Mouse (Mus musculus): ENCODE measurements at regions not wholly inside any gene's neighbourhood (a gene's known extent, or its start where the extent isn't known, plus 50 kb on each side); places are given as distances from the start of the nearest gene placed in this dataset.

DNA sequence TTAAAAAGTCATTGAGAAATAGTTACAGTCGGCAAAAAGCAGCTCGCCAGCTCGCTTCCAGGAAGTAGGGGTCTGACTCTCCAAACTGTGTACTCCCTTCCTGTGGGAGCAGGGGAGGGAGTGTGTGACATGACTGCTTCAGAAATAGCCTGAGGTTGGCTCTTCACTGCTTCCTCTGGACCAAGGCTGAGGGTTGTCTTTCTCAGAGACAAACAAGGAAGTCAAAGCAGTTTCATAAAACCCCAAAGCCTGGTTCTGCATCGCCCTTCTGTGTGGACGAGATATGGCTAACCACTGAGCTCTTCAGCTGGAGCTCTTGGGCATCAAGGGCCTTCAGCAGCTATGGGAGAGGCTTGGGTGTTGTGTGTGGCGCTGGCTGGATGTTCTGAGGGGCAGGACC lies 61.0 kb upstream of the Haao start:
- Histone ChIP-seq H3K4me3 (ENCODE audit: low read depth, low read length) (no peak overlapping the region), H3K9ac (ENCODE audit: low read depth, low read length) (no peak overlapping the region), H3K36me3 (ENCODE audit: control insufficient read depth, insufficient read depth, low read length) (no peaks in the 10 kb centered on the region), H3K27ac (ENCODE audit: low read depth, low read length) (no peak overlapping the region), H3K9me3 (ENCODE audit: control insufficient read depth, low read length) (no peaks in the 10 kb centered on the region), H3K27me3 (ENCODE audit: control insufficient read depth, insufficient read depth, low read length) (no peaks in the 10 kb centered on the region), H3K4me1 (replicated peaks; ENCODE audit: control insufficient read depth, insufficient read depth, low read length) (no peaks in the 10 kb centered on the region), H3K4me2 (replicated peaks; ENCODE audit: low read depth, low read length) (no peak overlapping the region)
- 88% methylated on average over 6 of the region's 6 CpGs for WGBS
- ATAC-seq (ENCODE audit: low FRiP score) (no peak), DNase-seq (ENCODE audit: low spot score) (no peak)

DNA sequence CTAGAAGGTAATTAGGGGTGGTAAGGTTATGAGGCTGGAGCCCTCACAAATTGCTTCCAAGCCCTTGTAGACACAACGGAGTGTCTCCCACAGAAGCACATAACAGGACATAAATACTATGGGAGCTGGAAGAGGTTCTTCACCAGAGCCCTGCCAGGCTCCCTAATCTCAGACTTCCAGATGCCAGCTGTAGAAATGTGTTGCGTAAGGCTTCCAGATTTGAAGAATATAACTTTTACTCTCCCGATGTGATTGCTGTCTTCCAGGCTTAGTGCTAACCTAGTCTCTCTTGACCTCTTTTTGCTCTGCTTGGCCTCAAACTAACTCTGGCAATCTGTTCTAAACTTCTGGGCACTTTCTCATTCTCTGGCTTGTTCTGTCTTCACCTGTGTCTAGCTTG lies 59.8 kb upstream of the Haao start:
- Histone ChIP-seq H3K4me2 (replicated peaks; ENCODE audit: low read depth, low read length) (no peak overlapping the region), H3K27ac (ENCODE audit: low read depth, low read length) (no peak overlapping the region), H3K4me3 (ENCODE audit: low read depth, low read length) (no peak overlapping the region), H3K9ac (ENCODE audit: low read depth, low read length) (no peak overlapping the region), H3K4me1 (replicated peaks; ENCODE audit: control insufficient read depth, insufficient read depth, low read length) (no peaks in the 10 kb centered on the region), H3K36me3 (ENCODE audit: control insufficient read depth, insufficient read depth, low read length) (no peaks in the 10 kb centered on the region), H3K27me3 (ENCODE audit: control insufficient read depth, insufficient read depth, low read length) (no peaks in the 10 kb centered on the region), H3K9me3 (ENCODE audit: control insufficient read depth, low read length) (no peaks in the 10 kb centered on the region)
- ATAC-seq (ENCODE audit: low FRiP score), result no peak
- no peak for DNase-seq (ENCODE audit: low spot score)
- WGBS, result 95% methylated on average over 3 of the region's 3 CpGs

DNA sequence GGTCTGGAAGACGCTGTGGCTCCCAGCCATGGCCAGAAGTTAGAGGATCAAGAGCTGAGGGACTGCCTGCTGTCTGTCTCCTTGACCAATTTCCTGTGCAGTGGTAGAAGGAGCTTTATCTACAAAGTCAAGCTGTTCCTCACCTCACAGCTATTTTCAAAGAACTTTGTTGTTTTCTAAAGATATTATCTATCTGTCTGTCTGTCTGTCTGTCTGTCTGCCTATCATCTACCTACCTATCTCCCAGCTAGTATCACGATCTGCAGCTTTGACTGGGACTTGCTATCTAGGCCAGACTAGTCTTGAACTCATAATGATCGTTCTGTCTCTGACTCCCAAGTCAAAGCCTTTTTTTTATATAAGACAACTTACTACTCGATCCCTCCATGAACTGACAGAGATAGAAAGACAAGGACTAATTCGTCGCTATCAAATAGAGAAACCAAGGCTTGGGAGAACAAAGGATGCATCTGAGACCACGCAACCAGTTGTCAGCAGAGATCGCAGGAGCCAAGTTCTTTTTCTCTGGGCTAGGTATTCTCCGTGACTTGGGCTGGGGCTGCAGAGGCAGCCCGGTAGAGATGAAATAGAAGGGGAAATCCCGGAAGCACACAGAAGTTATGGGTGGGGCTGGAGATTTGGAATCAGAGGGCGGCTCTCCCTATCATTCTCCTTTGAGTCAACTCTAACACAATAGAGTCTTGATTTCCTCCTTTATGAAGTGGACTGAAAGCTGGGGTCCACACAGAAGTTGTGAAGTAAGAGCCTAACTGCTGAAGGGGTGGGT lies 59.2 kb upstream of the Haao start:
- WGBS, result 88% methylated on average over 12 of the region's 12 CpGs
- H3K27ac ChIP-seq (ENCODE audit: low read depth, low read length), result no peak overlapping the region

DNA sequence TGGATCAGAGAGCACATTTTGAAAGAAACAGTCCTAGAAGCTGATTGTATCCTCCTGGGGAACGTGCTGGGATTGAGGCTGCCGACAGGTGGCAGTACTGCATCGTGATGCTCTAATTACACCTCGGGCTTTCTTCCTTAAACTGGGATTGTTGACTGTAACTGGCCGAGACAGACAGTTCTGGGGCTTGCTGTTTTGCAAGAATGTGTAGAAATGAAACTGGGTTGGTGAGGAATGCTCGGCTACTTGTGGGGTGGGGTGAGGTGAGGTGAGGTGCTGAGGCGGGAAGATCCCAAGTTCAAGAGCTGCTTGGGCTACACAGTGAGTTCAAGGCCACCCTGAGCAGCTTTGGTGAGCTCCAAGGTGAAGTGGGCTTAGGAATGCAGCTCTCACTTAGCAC lies 55.7 kb upstream of the Haao start:
- no peaks in the 10 kb centered on the region for H3K27me3 ChIP-seq (ENCODE audit: control insufficient read depth, insufficient read depth, low read length)
- H3K4me3 ChIP-seq (ENCODE audit: low read depth, low read length), result no peak overlapping the region
- H3K27ac ChIP-seq (ENCODE audit: low read depth, low read length), result no peak overlapping the region
- no peak overlapping the region for H3K9ac ChIP-seq (ENCODE audit: low read depth, low read length)
- H3K4me1 ChIP-seq (replicated peaks; ENCODE audit: control insufficient read depth, insufficient read depth, low read length), result no peaks in the 10 kb centered on the region
- ATAC-seq (ENCODE audit: low FRiP score) (peak; percentile 30; the same call in 1 of the 2 replicates), DNase-seq (ENCODE audit: low spot score) (peak; percentile 87)
- H3K9me3 ChIP-seq (ENCODE audit: control insufficient read depth, low read length), result no peaks in the 10 kb centered on the region
- no peaks in the 10 kb centered on the region for H3K36me3 ChIP-seq (ENCODE audit: control insufficient read depth, insufficient read depth, low read length)
- H3K4me2 ChIP-seq (replicated peaks; ENCODE audit: low read depth, low read length), result no peak overlapping the region
- 3% methylated on average over 7 of the region's 7 CpGs for WGBS

More for the DNA sequence above, 59.2 kb upstream of the Haao start:
- Histone ChIP-seq H3K27me3 (ENCODE audit: control insufficient read depth, insufficient read depth, low read length) (no peaks in the 10 kb centered on the region), H3K4me2 (replicated peaks; ENCODE audit: low read depth, low read length) (no peak overlapping the region), H3K9me3 (ENCODE audit: control insufficient read depth, low read length) (no peaks in the 10 kb centered on the region), H3K9ac (ENCODE audit: low read depth, low read length) (no peak overlapping the region), H3K36me3 (ENCODE audit: control insufficient read depth, insufficient read depth, low read length) (no peaks in the 10 kb centered on the region), H3K4me3 (ENCODE audit: low read depth, low read length) (no peak overlapping the region), H3K4me1 (replicated peaks; ENCODE audit: control insufficient read depth, insufficient read depth, low read length) (no peaks in the 10 kb centered on the region)
- DNase-seq (ENCODE audit: low spot score) (no peak), ATAC-seq (ENCODE audit: low FRiP score) (no peak)

GRCm38 (mm10) chr17:83902523-83902922 lies 54.8 kb upstream of the Haao start:
- Histone ChIP-seq H3K9me3 (ENCODE audit: control insufficient read depth, low read length) (no peaks in the 10 kb centered on the region), H3K4me2 (replicated peaks; ENCODE audit: low read depth, low read length) (no peak overlapping the region), H3K36me3 (ENCODE audit: control insufficient read depth, insufficient read depth, low read length) (no peaks in the 10 kb centered on the region), H3K27ac (ENCODE audit: low read depth, low read length) (no peak overlapping the region), H3K9ac (ENCODE audit: low read depth, low read length) (no peak overlapping the region), H3K27me3 (ENCODE audit: control insufficient read depth, insufficient read depth, low read length) (no peaks in the 10 kb centered on the region), H3K4me3 (ENCODE audit: low read depth, low read length) (no peak overlapping the region), H3K4me1 (replicated peaks; ENCODE audit: control insufficient read depth, insufficient read depth, low read length) (no peaks in the 10 kb centered on the region)
- ATAC-seq (ENCODE audit: low FRiP score), result no peak
- DNase-seq (ENCODE audit: low spot score), result no peak
- WGBS, result 75% methylated on average over 3 of the region's 3 CpGs

GRCm38 (mm10) chr17:83902091-83902490 lies 54.3 kb upstream of the Haao start:
- Histone ChIP-seq H3K9ac (ENCODE audit: low read depth, low read length) (no peak overlapping the region), H3K9me3 (ENCODE audit: control insufficient read depth, low read length) (no peaks in the 10 kb centered on the region), H3K4me3 (ENCODE audit: low read depth, low read length) (no peak overlapping the region), H3K4me2 (replicated peaks; ENCODE audit: low read depth, low read length) (no peak overlapping the region), H3K27ac (ENCODE audit: low read depth, low read length) (no peak overlapping the region), H3K27me3 (ENCODE audit: control insufficient read depth, insufficient read depth, low read length) (no peaks in the 10 kb centered on the region), H3K36me3 (ENCODE audit: control insufficient read depth, insufficient read depth, low read length) (no peaks in the 10 kb centered on the region), H3K4me1 (replicated peaks; ENCODE audit: control insufficient read depth, insufficient read depth, low read length) (no peaks in the 10 kb centered on the region)
- DNase-seq (ENCODE audit: low spot score) (no peak), ATAC-seq (ENCODE audit: low FRiP score) (no peak)
- 54% methylated on average over 6 of the region's 6 CpGs for WGBS

DNA sequence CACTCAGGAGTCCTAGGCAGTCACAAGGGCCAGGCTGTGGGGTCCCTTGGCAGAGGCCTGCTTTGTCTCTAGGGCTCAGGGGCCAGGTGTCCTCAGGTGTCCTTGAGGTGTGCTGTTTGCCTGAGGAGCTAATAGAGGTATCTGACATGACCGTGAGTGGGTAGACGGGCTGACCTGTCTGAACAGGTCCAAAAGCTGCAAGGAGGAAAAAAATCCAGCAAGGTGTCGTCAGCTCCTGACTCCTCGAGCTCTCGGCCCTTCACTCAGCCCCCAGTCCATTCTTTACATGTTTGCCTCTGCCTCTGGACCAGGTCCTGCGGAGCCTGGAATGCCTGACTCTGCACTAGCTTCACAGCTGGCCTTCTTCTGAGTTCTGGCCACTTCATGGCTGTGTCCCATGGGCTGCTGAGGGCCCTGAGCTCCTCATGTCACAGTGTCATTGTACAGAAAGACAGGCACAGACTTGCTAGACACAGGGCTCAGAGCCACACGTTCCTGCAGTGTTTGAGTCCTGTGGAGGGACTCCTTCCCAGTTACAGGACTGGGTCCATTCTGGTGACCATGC lies 51.9 kb upstream of the Haao start:
- Histone ChIP-seq H3K27ac (ENCODE audit: low read depth, low read length) (no peak overlapping the region), H3K4me2 (replicated peaks; ENCODE audit: low read depth, low read length) (no peak overlapping the region), H3K36me3 (ENCODE audit: control insufficient read depth, insufficient read depth, low read length) (no peaks in the 10 kb centered on the region), H3K9ac (ENCODE audit: low read depth, low read length) (no peak overlapping the region), H3K4me3 (ENCODE audit: low read depth, low read length) (no peak overlapping the region), H3K4me1 (replicated peaks; ENCODE audit: control insufficient read depth, insufficient read depth, low read length) (no peaks in the 10 kb centered on the region), H3K27me3 (ENCODE audit: control insufficient read depth, insufficient read depth, low read length) (no peaks in the 10 kb centered on the region), H3K9me3 (ENCODE audit: control insufficient read depth, low read length) (no peaks in the 10 kb centered on the region)
- no peak for ATAC-seq (ENCODE audit: low FRiP score)
- WGBS, result 61% methylated on average over 7 of the region's 7 CpGs
- no peak for DNase-seq (ENCODE audit: low spot score)

- Histone ChIP-seq H3K4me2 (replicated peaks; ENCODE audit: low read depth, low read length) (no peak overlapping the region), H3K9ac (ENCODE audit: low read depth, low read length) (no peak overlapping the region), H3K27me3 (ENCODE audit: control insufficient read depth, insufficient read depth, low read length) (no peaks in the 10 kb centered on the region), H3K4me3 (ENCODE audit: low read depth, low read length) (no peak overlapping the region), H3K36me3 (ENCODE audit: control insufficient read depth, insufficient read depth, low read length) (no peaks in the 10 kb centered on the region), H3K27ac (ENCODE audit: low read depth, low read length) (no peak overlapping the region), H3K4me1 (replicated peaks; ENCODE audit: control insufficient read depth, insufficient read depth, low read length) (no peaks in the 10 kb centered on the region), H3K9me3 (ENCODE audit: control insufficient read depth, low read length) (no peaks in the 10 kb centered on the region)
- DNase-seq (ENCODE audit: low spot score) (no peak), ATAC-seq (ENCODE audit: low FRiP score) (no peak)
- WGBS, result 81% methylated on average over 5 of the region's 5 CpGs
Measured at GRCm38 (mm10) chr17:83898531-83898930, 50.8 kb upstream of the Haao start.

Measured in hindbrain, embryonic 11.5 days (tissue).